Mouse (Mus musculus) small intestine, adult 2 months (tissue): ENCODE measurements at regions not wholly inside any gene's neighbourhood (a gene's known extent, or its start where the extent isn't known, plus 50 kb on each side); places are given as distances from the start of the nearest gene placed in this dataset.

Experiments used
- CTCF ChIP-seq: fragments of 200-500 bp; IDR thresholded peaks from 2 replicates; pipeline ENCODE4 v1.5.1; 2012; ENCODE audit warnings: low read depth, mild to moderate bottlenecking, control low read depth, inconsistent platforms, low read length, moderate library complexity, mixed read lengths; ENCODE audit not compliant: insufficient replicate concordance, insufficient read length; ENCODE audit errors: extremely low read depth
- POLR2A ChIP-seq: fragments of 200-500 bp; IDR thresholded peaks from 2 replicates; pipeline ENCODE4 v1.6.1; 2012; ENCODE audit warnings: low read depth, mild to moderate bottlenecking, control low read depth, inconsistent platforms, low read length, moderate library complexity

- TF ChIP-seq CTCF (no peak), POLR2A (no peak)
Observed at GRCm38 (mm10) chr10:37438312-37438711, 299.6 kb upstream of the Marcks start.
